Mouse (Mus musculus) heart, postnatal 0 days (tissue): Measurements from ENCODE around the gene Grn.

ENCODE experiments used
- CTCF ChIP-seq: IDR thresholded peaks from 2 replicates; pipeline ENCODE4 v1.5.1; 2016; ENCODE audit warnings: antibody characterized with exemption, control low read depth, low read depth
- EP300 ChIP-seq: IDR thresholded peaks from 2 replicates; pipeline ENCODE4 v1.6.1; 2016; ENCODE audit warnings: antibody characterized with exemption, low read depth

GRCm38 (mm10) chr11:102384418-102384817 is 45.7 kb upstream of the Grn start:
- TF ChIP-seq CTCF = no peak
- TF ChIP-seq EP300 = no peak
